Mouse (Mus musculus): ENCODE data around the gene Hecw2. TPM values are rescaled to one million over a fixed set of nuclear protein-coding genes. Genes with fewer than 3 reads are reported as not detected.

Gene Hecw2
- polyA plus RNA-seq, 2 experiments = 0.17 to 0.26 TPM

- 68% methylated on average over 2 of the region's 2 CpGs for WGBS (ENCODE audit: insufficient replicate concordance)
- H3K9ac ChIP-seq (replicated peaks) = no peak overlapping the region
- no peak for TF ChIP-seq EP300 (IDR thresholded peaks at IDR 0.05; ENCODE audit: low read depth)
- TF ChIP-seq CTCF (IDR thresholded peaks at IDR 0.05; ENCODE audit: low read depth) = no peak
- ATAC-seq (ENCODE audit: insufficient read depth) = no peak
- H3K4me2 ChIP-seq (ENCODE audit: low read depth) = no peak overlapping the region
- DNase-seq (ENCODE audit: low read depth in 3 of 3, low spot score in 3 of 3) = no peak
- H3K27ac ChIP-seq = no peak overlapping the region
- no peak overlapping the region for H3K4me3 ChIP-seq (ENCODE audit: insufficient read depth in 1 of 2, low read depth in 2 of 2, low read length in 2 of 2)
- no peaks in the 10 kb centered on the region for H3K27me3 ChIP-seq (ENCODE audit: control insufficient read depth, insufficient read depth, low read length)
- H3K36me3 ChIP-seq (replicated peaks; ENCODE audit: control insufficient read depth, insufficient read depth, low read depth) = no peaks in the 10 kb centered on the region
- no peaks in the 10 kb centered on the region for H3K9me3 ChIP-seq (ENCODE audit: control insufficient read depth, low read length)
- H3K4me1 ChIP-seq (replicated peaks; ENCODE audit: control insufficient read depth in 2 of 2, insufficient read depth in 2 of 2, low read length in 1 of 2) = no peaks in the 10 kb centered on the region
These were observed 133.9 kb downstream of the Hecw2 start for GRCm38 (mm10) chr1:54061078-54061477.

GRCm38 (mm10) chr1:54059731-54060130 is 135.2 kb downstream of the Hecw2 start:
- DNase-seq (ENCODE audit: low read depth in 3 of 3, low spot score in 3 of 3) (no peak), ATAC-seq (ENCODE audit: insufficient read depth) (no peak)
- Histone ChIP-seq H3K4me2 (ENCODE audit: low read depth) (no peak overlapping the region), H3K4me1 (replicated peaks; ENCODE audit: control insufficient read depth in 2 of 2, insufficient read depth in 2 of 2, low read length in 1 of 2) (no peaks in the 10 kb centered on the region), H3K4me3 (ENCODE audit: insufficient read depth in 1 of 2, low read depth in 2 of 2, low read length in 2 of 2) (no peak overlapping the region), H3K9me3 (ENCODE audit: control insufficient read depth, low read length) (no peaks in the 10 kb centered on the region), H3K36me3 (replicated peaks; ENCODE audit: control insufficient read depth, insufficient read depth, low read depth) (no peaks in the 10 kb centered on the region), H3K27me3 (ENCODE audit: control insufficient read depth, insufficient read depth, low read length) (no peaks in the 10 kb centered on the region), H3K9ac (replicated peaks) (no peak overlapping the region), H3K27ac (no peak overlapping the region)
- no peak for TF ChIP-seq CTCF (IDR thresholded peaks at IDR 0.05; ENCODE audit: low read depth)
- TF ChIP-seq EP300 (IDR thresholded peaks at IDR 0.05; ENCODE audit: low read depth) = no peak
- 59% methylated on average over 1 of the region's 1 CpGs for WGBS (ENCODE audit: insufficient replicate concordance)

- H3K4me3 ChIP-seq (ENCODE audit: insufficient read depth in 1 of 2, low read depth in 2 of 2, low read length in 2 of 2) = no peak overlapping the region
- ATAC-seq (ENCODE audit: insufficient read depth) (no peak), DNase-seq (ENCODE audit: low read depth in 3 of 3, low spot score in 3 of 3) (no peak)
- no peak overlapping the region for H3K4me2 ChIP-seq (ENCODE audit: low read depth)
- H3K9ac ChIP-seq (replicated peaks) = no peak overlapping the region
- TF ChIP-seq CTCF (IDR thresholded peaks at IDR 0.05; ENCODE audit: low read depth) = no peak
- TF ChIP-seq EP300 (IDR thresholded peaks at IDR 0.05; ENCODE audit: low read depth) = no peak
- no peaks in the 10 kb centered on the region for H3K9me3 ChIP-seq (ENCODE audit: control insufficient read depth, low read length)
- no peaks in the 10 kb centered on the region for H3K36me3 ChIP-seq (replicated peaks; ENCODE audit: control insufficient read depth, insufficient read depth, low read depth)
- no peak overlapping the region for H3K27ac ChIP-seq
- H3K4me1 ChIP-seq (replicated peaks; ENCODE audit: control insufficient read depth in 2 of 2, insufficient read depth in 2 of 2, low read length in 1 of 2) = no peaks in the 10 kb centered on the region
- no peaks in the 10 kb centered on the region for H3K27me3 ChIP-seq (ENCODE audit: control insufficient read depth, insufficient read depth, low read length)
These were observed 142.2 kb downstream of the Hecw2 start for GRCm38 (mm10) chr1:54052771-54053170.

- Histone ChIP-seq H3K36me3 (replicated peaks; ENCODE audit: control insufficient read depth, insufficient read depth, low read depth) (no peaks in the 10 kb centered on the region), H3K27ac (no peak overlapping the region), H3K4me3 (ENCODE audit: insufficient read depth in 1 of 2, low read depth in 2 of 2, low read length in 2 of 2) (no peak overlapping the region), H3K27me3 (ENCODE audit: control insufficient read depth, insufficient read depth, low read length) (no peaks in the 10 kb centered on the region), H3K9ac (replicated peaks) (no peak overlapping the region), H3K9me3 (ENCODE audit: control insufficient read depth, low read length) (no peaks in the 10 kb centered on the region), H3K4me2 (ENCODE audit: low read depth) (no peak overlapping the region), H3K4me1 (replicated peaks; ENCODE audit: control insufficient read depth in 2 of 2, insufficient read depth in 2 of 2, low read length in 1 of 2) (no peaks in the 10 kb centered on the region)
- 14% methylated on average over 1 of the region's 1 CpGs for WGBS (ENCODE audit: insufficient replicate concordance)
- no peak for DNase-seq (ENCODE audit: low read depth in 3 of 3, low spot score in 3 of 3)
- TF ChIP-seq EP300 (IDR thresholded peaks at IDR 0.05; ENCODE audit: low read depth) = no peak
- no peak for TF ChIP-seq CTCF (IDR thresholded peaks at IDR 0.05; ENCODE audit: low read depth)
- ATAC-seq (ENCODE audit: insufficient read depth) = no peak
These were observed 148.0 kb downstream of the Hecw2 start for GRCm38 (mm10) chr1:54046923-54047322.

GRCm38 (mm10) chr1:54039062-54039461 is 155.9 kb downstream of the Hecw2 start:
- no peak overlapping the region for H3K4me3 ChIP-seq (ENCODE audit: insufficient read depth in 1 of 2, low read depth in 2 of 2, low read length in 2 of 2)
- no peak overlapping the region for H3K4me2 ChIP-seq (ENCODE audit: low read depth)
- no peaks in the 10 kb centered on the region for H3K9me3 ChIP-seq (ENCODE audit: control insufficient read depth, low read length)
- no peak for TF ChIP-seq EP300 (IDR thresholded peaks at IDR 0.05; ENCODE audit: low read depth)
- TF ChIP-seq CTCF (IDR thresholded peaks at IDR 0.05; ENCODE audit: low read depth) = peak; percentile 27
- ATAC-seq (ENCODE audit: insufficient read depth) = no peak
- H3K27ac ChIP-seq = no peak overlapping the region
- no peaks in the 10 kb centered on the region for H3K4me1 ChIP-seq (replicated peaks; ENCODE audit: control insufficient read depth in 2 of 2, insufficient read depth in 2 of 2, low read length in 1 of 2)
- DNase-seq (ENCODE audit: low read depth in 3 of 3, low spot score in 3 of 3) = no peak
- H3K27me3 ChIP-seq (ENCODE audit: control insufficient read depth, insufficient read depth, low read length) = no peaks in the 10 kb centered on the region
- H3K9ac ChIP-seq (replicated peaks) = no peak overlapping the region
- H3K36me3 ChIP-seq (replicated peaks; ENCODE audit: control insufficient read depth, insufficient read depth, low read depth) = no peaks in the 10 kb centered on the region
- 31% methylated on average over 2 of the region's 2 CpGs for WGBS (ENCODE audit: insufficient replicate concordance)

All from liver, embryonic 14.5 days (tissue).